Mouse (Mus musculus) ovary, postnatal 36 days (tissue): ENCODE measurements around the gene Phyhipl.

Experiments
- DNase-seq: peaks from one replicate; pipeline ENCODE4 v3.0.0; 2022; ENCODE audit warnings: low spot score, mixed read lengths

Gene Phyhipl

DNA sequence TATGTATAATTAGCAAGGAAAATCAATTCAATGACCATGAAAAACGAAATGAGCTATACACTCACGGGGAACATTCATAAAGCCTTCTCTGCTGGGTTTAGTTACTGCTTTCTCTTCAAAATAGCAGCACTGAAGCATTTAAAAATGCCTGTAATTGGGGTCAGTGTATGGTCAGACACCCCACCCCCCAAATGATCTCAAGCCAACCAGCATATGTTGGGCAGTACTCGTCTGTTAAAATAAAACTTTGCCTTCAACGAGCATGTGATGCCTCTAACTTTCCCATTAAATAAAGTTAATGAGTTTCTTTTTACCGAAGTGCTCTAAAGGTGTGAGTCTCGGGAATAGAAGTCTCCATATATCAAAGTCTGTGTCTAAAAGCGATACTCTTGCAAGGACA, at the start of gene Phyhipl:
Gene Phyhipl (minus strand): TSS at position 138 of the 400 bp plus-strand sequence.
- DNase-seq = no peak

DNA sequence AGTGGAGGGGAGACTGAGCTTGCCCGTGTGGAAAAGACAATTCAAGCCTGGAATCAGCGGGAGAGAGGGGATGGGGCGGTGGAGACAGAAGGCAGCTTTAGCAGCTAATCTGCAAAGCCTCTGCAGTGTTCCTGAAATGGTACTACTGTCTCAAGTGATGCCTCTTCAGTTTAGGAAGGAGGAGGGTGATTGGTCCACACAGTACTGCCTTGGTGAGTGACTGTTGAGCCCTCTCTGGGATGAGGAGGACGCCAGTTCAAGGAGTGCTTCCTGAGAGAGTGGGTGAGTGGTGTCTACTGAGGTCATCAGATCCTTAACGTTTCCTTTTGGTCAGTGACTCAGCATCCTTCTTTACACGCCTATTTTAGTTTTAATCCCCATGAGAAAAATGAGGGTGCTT, 47.4 kb upstream of the Phyhipl start:
- no peak for DNase-seq

DNA sequence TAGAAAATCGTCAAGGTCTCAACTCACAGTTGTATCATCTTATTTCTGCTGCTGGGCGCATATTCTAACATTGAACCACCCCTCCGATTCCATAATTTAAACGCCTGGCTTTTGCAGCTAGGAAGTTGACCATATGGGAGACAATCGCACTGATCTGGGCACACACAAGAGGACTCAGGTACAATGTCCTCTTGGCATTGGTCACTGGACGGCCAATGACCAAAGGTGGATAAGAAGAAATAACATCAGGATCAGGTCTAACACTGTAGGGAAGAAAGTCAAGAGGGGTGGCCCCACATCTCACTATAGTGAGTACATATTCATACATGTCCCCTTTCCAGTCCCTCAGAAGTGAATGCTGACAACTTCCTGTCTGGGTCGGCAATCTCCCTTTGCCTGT, 43.8 kb upstream of the Phyhipl start:
- DNase-seq = no peak

DNA sequence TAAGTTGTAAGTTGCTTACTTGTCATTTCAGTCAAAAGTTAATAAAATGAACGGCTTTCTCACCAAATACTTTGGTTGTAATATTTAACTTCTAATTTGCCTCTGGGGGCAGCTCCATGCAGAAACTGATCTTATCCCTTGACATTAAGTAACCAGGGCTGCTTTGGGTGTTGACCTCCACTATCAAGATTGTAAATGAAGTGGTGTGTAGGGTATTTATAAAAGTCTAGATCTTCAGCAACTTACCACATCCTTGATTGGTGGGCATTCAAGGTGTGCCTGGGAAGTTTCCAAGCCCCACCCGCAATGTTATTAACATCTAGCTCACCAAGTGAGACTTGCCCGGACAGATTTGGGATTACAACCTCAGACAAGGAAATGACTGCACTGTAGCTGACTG, 42.2 kb upstream of the Phyhipl start:
- no peak for DNase-seq

DNA sequence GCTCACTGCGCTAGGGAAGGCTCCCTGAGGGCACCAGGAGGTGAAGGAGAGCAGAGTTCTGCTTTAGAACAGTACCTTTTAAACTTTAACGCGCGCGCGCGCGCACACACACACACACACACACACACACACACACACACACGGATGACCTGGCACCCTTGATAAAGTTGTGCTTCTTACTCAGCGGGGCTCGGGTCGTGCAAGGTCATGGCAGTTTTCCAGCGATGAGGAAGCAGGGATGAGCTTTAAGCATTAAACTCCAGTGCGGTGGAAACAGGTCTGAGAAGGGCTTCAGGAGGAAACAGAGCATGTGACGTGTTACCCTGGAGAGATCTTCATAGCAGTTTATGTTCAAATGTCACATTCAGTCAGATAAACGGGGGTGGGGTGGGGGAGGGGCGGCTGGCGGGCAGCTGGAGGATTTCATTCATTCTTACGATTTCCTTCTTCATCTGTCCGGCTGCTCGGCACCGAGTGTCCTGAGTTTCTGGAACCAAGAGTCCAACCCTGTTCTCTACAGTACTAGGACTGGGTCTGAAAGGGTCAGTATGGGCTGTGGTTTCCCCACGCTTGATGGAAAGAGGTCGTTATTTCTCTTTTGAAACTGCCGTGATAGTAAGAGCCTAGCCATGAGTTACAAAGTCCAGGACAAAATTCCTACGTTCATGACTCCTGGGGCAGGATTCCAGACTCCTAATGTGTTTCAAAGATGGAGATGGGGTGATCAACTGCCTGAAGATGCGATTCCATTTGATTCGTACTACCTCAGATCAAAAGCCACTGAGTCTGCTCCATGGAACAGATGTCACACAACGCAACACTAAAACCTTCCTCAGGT, 41.2 kb upstream of the Phyhipl start:
- DNase-seq = peak; percentile 28

DNA sequence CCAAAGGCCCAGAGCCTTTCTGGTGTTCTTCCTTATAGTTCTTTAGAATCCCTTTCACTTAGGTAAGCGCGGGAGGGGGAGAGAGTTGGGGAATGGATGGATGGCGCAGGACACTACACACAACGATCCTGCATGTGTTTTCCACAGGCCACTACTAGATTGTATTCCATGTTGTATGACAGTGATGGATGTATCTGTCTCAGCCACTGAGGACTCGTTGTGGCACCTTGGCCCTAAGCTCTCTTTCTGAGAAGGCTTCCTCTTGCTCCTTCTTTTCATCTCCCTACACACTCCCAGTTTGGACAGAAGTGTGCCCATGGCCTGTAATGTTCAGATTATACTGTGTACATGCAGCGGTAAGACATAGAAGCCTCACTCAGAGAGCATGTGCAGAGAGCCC, 33.6 kb upstream of the Phyhipl start:
- DNase-seq = no peak

DNA sequence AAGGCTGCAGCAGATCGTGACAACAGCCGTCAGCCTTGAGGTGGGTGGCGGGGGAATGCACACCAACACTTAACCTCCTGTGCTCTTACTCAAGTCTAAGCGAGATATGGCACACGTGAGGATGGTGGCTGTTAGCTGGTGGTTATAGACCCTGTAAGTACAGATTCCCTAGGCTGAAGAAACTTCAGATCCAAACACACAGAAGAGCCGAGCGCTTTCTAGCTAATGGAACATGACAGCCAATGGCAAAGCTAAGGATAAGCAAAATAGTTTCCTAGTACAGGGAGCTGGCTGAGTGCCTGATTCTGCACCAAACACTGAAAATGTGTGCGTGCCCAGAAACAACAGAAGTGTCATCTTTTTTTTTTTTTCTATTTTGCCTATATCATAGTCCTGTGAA, 33.1 kb upstream of the Phyhipl start:
- no peak for DNase-seq

DNA sequence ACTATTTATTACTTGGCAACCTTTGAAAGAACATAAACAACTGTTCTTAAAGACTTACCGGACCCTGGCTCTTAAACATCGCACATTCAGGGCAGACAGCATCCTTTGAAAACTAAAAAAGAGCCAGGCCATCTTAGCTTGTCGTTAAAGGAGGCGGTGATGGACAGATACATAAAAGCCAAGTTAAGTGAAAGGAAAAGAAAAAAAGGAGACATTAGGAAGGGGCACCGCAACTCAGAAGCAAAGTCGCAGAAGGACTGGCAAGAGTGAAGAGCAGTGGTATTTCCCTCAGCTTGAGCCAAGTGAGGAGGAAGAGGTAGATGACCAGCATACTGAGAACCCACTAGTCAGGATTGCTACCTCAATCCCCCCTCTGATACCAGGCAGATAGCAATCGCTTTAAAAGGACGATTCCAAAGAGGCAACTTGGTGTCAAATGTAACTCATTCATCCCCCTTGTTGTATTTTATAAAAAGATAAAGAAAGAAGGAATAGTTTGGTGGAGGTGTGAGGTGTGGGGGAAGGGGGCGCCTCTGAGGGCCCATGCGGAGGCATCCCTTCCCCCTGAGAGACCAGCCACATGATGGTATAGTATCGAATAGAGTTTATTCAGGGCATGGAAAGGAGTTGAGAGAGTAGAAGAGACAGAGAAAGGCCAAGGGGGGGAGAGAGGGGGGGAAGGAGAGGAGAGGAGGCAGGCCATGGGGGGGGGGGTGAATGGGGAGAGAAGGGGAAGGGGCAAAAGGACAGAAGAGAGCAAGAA, 31.4 kb upstream of the Phyhipl start:
- DNase-seq = no peak

DNA sequence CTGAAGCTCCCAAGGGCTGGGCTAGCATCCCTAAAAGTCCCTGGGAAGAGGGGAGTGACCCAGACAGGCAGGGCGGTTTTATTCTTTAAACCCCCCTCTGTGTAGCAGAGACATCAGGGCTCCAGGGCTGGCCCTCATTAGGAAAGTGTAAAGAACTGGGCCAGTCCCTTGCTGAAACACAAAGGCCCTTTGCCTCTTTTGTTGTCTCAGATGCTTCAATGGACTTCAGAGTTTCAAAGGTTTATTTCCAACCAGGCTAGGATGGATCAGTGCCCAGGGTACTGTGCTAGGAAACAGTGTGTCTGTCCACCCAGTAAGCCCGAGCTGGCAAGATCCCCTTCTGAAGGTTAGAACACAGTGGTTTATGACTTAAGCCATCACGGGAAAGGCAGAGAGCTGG, 30.7 kb upstream of the Phyhipl start:
- DNase-seq = no peak

DNA sequence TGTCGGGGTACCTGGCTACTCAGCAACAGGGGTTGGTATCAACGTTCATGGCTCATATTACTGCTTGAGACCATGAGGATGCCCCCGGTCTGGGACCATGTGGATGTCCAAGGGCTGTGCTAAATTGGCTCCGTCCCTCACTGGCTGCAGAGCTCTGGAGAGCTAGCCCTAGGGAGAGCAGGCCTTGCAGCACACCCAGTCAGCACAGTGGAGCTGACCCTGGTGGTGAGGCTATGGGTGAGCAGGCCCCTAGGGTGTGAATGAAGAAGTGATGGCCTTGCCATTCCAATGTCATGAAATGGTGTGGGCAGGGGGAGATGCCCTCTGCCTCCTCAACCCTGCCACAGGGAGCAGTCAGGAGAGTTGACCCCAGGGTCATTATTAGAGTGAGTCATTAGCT, 27.7 kb upstream of the Phyhipl start:
- DNase-seq = no peak

DNA sequence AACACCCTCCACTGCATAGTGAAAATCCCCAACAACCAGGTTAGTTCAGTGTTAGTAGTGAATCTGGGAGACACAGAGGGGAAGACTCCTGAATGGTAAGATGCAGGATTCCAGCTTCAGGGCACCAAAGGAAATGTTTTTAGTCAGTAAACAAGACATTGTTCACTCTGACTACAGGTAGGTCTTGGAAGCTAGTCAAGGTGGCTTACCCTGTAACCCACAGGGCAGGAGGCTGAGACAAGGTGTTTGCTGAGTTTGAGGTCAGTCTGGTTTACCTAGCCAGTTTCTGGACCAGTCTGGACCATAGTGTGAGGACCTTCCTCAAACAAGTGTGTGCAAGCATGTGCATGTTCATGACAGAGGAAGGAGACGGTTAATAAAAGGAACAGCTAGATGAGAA, 22.2 kb upstream of the Phyhipl start:
- no peak for DNase-seq

DNA sequence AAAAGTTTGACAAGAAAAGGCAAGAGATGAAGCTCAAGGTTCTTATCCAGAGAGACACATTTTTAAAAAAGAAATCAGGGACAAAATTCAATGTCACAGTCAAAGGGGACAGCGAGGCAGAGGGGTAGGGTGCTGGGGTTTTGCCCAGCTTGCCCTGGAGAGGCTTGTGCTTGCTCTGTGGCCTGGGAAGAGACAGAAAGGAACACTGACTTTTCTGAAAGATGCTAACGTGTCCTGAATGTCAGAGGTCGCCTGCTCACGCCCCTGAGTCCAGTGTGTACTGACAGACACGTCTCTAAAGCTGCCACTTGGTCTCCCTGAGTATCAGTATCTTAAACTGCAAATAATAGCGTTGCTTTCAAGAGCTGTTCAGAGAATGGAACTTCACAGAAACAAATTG, 507 bp upstream of the Phyhipl start:
- DNase-seq = no peak

DNA sequence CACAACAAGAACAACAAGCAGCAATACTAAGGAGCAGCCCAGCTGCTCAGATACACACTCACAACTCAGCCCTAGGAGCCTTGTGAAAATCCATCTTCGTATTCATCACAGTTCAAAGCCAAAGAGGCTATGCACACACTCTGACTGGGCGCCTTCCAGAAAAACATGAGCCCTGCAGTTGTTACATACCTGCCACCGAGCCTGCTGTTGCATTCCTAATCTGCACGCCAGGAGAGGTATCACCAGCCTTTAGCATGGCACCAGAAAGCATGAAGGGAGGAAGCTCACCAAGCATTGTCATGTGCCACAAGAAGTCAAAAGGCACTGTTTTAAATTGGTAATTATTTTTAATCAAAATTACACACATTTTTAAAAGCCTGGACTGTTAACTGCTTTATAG, 1.1 kb downstream of the Phyhipl start:
- DNase-seq = no peak

DNA sequence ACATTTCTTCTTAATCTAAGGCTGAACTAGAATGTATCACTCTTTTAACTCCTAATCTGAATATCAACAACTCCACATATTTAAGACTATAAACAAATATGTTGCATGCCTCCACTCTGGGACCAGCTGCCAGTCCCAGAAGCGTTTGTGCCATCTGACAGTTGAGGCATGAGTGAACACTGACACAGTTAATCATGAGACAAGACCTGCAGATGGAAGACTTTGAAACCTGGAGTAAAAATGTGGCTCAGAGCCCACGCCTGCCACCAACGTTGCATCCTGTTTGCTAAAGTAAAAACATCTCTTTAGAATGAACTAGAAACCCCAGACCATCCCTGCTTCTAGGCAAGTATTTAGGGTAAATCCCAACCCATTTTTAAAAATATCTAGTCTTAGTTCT, 1.6 kb downstream of the Phyhipl start:
- DNase-seq = no peak

DNA sequence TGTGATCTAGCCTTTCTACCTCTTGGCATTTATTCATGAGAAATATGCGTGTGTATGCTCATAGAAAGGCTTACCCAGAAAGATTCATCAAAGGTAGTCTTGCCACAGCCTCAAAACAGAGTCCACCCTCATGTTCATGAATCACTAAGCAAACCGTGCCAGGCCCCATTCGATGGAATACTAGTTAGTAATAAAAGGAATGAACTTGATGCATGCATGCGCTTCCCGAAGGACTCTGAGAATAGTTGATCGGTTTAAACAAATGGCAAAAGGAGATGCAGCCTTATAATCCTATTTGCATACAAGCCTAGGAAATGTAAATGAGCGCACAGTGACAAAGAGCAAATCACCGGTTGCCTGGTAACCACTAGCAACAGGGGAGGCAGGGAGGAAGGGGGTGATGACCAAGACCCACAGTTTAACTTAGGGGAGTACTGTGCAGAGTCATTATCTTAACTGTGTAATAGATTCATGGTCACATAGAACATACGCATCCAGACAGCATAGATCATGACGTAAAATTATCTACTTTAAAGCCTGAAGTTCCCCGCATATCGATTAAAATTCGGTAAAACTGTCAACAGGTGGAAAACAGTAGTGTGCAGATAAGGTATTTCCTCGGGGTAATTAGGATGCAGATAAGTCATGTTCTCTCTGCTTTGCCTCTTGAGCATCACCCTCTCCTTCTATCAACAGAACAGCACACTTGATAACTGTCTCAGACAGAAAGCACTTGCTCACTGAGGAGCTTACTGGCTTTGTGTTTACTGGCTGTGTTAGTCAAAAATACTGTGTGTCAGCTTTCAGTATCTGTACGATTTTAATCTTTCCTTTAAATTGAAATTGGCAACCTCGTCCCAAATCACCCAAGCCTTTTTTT, 3.8 kb downstream of the Phyhipl start:
- DNase-seq = no peak

DNA sequence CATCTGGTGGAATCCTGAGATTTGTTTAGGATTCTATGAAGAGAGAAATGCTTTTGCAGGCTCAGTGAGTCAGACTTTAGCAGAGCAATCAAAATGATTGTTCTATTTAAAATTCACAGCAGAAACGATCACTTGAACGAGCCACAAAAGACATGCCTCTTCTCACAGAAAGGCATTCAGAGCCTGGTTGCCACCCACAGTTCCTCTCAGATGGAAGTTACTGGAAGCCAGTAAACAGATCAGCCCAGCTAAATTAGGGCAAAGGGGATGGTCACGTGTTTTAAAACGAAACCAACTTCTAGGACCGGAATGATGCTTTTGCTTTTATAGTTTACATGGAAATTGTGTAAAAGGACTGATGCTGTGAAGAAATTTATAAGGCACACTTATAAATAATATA, 6.9 kb downstream of the Phyhipl start:
- DNase-seq = no peak

DNA sequence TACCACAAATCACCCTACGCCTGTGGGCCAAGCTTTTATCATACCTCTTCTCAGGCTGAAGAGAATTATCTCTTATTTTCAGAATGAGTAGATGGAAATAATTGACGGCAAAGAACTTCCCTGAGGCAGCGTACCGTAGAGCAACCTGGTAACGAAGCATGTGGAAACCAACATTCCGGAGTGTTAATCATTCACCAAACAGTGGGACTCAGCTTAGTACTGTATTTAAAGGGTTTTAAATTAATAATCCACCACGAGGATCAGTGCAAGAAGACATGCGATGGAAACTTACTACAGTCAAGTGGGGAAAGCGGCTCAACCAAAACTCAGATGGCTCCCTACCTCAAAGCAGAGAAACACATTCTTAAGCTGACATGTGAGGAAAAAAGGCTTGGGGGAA, 12.6 kb downstream of the Phyhipl start:
- DNase-seq = no peak

DNA sequence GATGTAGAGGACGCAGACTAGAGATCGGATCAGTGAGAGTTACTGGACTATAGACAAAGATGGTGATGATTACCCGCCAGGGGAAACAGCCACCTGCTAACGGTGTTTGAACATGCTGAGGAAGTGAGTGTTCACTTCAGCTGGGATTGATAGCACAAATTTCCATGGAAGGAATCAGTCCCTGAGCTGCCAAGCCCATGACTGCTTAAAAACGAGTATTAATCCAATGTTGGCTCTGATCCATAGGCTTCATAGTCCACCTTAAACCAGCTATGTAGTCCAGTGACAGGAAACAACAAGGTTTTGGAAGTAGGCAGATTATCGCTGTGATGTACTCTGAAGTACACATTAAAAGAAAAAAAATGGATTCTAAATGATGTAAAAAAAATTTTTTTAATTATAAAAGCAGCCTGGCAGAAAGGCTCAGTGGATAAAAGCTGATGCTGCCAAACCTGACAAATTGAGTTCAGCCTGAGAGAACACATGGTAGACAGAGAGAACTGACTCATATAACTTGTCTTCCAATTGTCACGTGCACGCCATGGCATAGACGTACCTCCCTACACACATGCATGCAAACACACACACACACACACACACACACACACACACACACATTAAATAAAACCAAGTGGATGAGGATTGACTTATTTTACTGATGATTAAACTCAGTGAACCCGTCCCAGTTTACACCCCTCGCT, 14.7 kb downstream of the Phyhipl start:
- no peak for DNase-seq

DNA sequence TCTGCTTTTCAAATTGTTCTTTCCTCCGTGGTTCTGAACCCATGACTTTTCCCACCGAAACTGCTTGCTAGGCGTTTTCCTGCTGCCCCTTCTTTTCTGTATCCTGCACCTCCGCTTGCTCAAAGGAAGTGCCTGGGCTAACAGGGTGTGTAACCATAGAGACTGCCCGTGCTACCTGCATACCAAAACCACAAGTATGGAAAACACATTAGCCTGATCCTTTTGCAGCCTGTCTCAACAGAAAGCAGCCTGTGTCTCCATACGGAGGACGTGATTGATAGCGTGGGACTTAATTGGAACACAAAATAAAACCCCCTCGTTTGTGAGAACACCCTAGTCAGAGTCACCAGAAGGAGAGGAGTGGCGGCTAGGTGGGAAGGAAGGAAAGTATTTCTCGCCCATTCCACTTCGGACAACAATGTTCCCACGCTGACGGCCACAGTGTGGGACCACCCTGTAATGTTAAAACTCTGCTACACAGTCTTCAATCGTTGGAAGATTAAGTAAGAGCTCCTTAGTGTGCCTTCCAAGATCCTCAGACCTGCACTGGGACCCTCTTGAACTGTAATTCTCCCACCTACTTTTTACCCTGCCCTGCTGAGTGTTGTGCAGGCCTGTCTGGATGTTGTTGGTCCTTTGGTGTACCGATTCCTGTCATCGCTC, 15.6 kb downstream of the Phyhipl start:
- DNase-seq = no peak

DNA sequence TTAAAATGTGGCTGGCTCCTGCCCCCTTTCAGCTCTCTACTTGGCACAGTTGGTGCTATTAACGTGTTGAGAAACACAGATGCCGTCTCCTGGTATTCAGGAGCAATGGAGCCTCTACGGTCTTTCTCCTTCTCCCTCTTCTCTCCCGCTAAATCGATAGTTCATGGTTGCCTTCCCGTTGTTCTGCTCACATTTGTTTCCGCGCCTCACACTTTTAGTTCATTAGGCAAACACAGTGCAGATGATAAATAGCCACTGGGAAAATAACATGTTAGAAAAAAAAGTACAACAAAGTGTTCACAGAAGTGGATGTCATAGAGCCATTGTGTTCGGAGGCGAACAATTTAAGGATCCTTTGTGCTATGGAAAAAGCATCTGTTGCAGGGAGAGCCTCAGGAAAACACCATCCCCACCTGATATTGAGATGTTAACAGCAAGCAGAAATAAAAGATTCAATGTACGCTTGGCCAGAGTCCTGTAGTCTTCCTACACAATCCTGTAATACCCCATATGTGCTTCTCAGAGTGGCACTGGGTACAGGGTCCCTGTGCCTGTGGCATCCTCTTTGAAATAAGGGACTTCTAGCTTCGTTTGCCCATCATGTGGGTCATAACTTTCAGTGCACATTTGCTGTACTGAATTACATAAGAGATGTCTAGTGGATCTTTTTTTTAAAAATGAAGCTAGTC, 18.0 kb downstream of the Phyhipl start:
- DNase-seq = no peak

DNA sequence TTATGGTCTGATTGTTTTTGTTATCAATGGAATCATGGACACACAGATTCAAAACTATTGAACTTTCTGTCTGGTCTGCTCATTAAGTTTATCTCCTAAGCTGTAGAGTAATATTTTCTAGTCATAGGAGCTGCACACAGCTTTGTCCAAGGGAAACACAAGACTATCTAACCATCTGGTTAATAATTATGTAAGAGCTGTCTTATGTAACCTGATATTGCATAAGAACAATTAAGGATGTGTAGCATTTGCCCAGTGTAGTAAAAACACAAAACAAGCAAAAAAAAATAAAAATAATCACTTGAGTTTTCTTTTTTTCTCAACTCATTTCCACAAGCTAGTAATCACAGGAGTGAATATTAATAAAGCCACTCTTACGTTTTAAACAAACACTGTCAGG, 20.5 kb downstream of the Phyhipl start:
- no peak for DNase-seq
